Mouse (Mus musculus) heart, postnatal 0 days (tissue): ENCODE data around the gene Cdk19.

Source experiments
- CTCF ChIP-seq: IDR thresholded peaks from 2 replicates; pipeline ENCODE4 v1.5.1; 2016; ENCODE audit warnings: antibody characterized with exemption, control low read depth, low read depth
- EP300 ChIP-seq: IDR thresholded peaks from 2 replicates; pipeline ENCODE4 v1.6.1; 2016; ENCODE audit warnings: antibody characterized with exemption, low read depth

- no peak for TF ChIP-seq EP300
- TF ChIP-seq CTCF: no peak
Measured at GRCm38 (mm10) chr10:40432375-40432774, 93.0 kb downstream of the Cdk19 start.
